In the genomic region with DNA sequence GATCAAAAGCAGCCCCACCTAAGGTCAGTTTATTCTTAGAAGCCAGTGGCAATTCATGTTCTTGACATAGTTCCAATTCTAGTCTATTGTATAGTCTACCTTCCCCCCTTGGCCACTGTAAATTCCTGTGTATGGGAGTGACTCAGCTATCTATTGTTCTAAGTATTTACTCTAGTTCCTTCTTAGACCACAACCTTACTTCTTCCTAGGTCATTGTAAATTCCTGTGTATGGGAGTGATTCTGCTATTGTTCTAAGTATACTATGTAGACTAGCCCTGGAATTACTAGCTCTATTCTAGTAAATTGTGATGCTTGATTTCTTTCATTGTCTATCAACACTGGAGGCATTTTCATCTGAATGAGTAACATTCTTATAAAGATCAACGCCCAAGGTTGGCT, we compare ENCODE assay signal across 4 mouse cellular contexts.
A peak's percentile ranks its signal among the peaks of the same experiment; 100 is the strongest.
DNase-seq lines count a peak whose midpoint lies in the region.

No protein-coding gene starts in this region.

- DNase-seq in ES-CJ7 (ENCODE audit: low read depth, low spot score) (peak; percentile 41), R1 (ENCODE audit: low read depth, low spot score) (peak; percentile 88), ZHBTc4 (ENCODE audit: low read depth, low spot score) (peak; percentile 63)
- peak; percentile 29 for DNase-seq in Muller cell, postnatal 12 days (ENCODE audit: inconsistent ontology term)

Comparison
In these comparisons a context has a peak if more than half of its experiments do, and no peak if none do; other contexts are left out.
1. Peak in every context shown above with its lines: DNase-seq.
2. DNase-seq: peak in every context shown above with its lines; median percentile 88 in R1; 63 in ZHBTc4; 41 in ES-CJ7; 29 in Muller cell, postnatal 12 days.